Mouse (Mus musculus): Measurements from ENCODE around the gene Abcc12.

GRCm38 (mm10) chr8:86585118-86585517 is 4.6 kb upstream of the Abcc12 start:
- TF ChIP-seq TAL1 (conservative IDR thresholded peaks at IDR 0.05; ENCODE audit: low read depth, low read length) (no peak), POLR2AphosphoS5 (IDR thresholded peaks at IDR 0.05; ENCODE audit: insufficient replicate concordance, low read depth, low read length) (no peak), CTCF (IDR thresholded peaks at IDR 0.05; ENCODE audit: low read depth, low read length) (peak; percentile 13; the same call in 1 of the 2 replicates), GATA2 (IDR thresholded peaks at IDR 0.05; ENCODE audit: borderline replicate concordance, low read depth, low read length) (no peak), GATA1 (IDR thresholded peaks at IDR 0.05; ENCODE audit: borderline replicate concordance, low read length) (no peak)
